Mouse (Mus musculus) G1E-ER4 (cell line): Measurements from ENCODE around the gene Ufsp2. TPM values are rescaled to one million over a fixed set of nuclear protein-coding genes. Genes with fewer than 3 reads are reported as not detected.

Source experiments
- GATA1 ChIP-seq: IDR thresholded peaks from one replicate; pipeline ENCODE4 v1.8.0; 2012; ENCODE audit warnings: low read length, inconsistent platforms
- polyA plus RNA-seq: library from polyadenylated mRNA; stranded (reverse); fragments of >175 nt; gene quantifications from 2 replicates; pipeline ENCODE4 v1.2.3, GENCODE M21; 2012

Gene Ufsp2
- polyA plus RNA-seq, 1 experiment = 2.3 TPM

DNA sequence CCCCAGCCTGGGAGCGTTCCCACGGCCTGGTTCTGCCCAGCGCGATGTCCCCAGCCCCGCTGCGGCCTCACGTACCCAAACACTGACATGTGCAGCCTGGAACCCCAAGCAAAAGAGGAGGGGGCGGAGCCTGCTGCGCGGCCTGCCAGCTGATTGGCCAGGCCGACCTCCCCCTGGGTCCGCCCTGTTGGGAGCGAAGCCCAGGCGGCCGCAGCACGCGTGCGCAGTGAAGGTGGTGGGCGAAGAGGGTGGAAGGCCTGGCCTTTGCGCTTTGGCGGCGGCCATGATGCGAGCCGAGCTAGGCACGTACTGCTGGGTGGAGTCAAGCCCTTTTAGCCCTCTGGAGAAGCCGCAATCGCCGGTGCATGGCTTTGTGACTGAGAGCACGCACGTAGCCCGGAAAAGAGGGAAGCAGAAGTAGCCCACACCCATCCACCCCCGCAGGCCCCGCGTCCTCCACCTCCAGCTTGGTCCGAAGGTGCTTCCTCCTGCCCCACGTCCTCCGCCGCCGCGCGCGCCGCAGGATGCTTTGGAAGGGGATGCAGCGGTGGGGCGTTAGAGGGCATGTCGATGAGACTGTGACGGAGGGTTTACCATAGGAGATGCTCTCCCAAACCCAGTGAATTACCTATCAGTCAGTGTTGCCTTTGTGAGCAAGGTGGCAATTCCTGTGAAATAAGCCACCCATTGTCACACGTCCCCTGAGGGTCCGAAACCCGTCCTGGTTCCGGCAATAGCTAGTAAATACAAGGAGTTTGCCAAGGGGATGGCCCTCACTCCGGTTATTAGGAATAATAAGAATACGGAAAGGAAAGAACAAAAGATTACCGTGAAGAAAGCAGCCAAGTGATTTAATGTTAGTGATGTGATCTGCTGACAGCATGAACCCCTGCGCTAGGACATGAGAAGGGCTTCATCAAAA, 24.7 kb downstream of the Ufsp2 start:
- TF ChIP-seq GATA1 = no peak

DNA sequence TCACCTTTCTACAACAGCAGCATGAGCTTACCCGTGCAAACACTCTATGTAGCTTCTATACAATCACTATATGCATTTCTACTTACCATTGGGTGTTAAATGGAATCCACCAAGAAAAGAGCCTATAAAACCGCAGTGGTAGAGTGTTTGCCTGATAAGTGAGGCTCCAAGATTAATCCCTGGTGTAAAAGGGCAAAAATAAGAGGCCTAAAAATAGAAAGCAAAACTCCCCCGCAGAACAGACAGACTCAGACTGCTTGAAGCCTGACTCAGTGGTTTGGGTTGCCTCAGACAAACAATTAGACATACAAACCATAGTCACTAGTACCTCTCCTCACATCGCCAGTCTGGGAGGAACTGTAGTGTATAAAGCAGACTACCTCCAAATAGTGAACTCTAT, 30.3 kb downstream of the Ufsp2 start, which contains the start of gene Ankrd37:
Ankrd37 (minus strand) TSS at position 112 of the 400 bp plus-strand sequence.
- TF ChIP-seq GATA1 = no peak

DNA sequence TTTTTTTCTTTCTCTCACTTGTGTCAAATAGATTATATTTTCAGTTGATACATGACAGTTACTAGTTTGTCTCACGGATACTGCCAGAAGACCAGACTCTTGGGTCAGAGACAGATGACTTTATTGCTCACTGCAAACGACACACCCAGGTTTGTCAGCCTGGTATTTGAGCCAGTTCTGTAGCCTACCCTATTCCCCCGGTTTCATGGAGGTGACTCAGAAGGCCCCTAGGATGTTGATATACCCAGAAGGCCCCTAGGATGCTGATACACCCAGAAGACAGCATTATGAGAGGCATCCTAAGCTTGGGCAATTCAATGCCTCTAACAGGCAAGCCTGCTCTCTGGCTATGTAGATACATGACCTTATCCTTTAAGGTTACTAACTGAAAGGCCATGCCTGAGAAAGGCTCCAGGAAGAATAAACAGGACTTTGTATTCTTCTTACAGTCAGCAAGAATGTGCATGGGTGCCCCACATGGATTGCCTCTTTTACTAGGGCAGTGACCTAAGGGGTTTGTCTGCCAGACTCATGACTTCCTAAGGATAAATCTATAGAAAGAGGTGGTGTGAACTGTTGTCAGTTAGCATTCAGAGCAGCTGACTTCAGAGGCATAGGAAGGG, 31.8 kb downstream of the Ufsp2 start:
- TF ChIP-seq GATA1 = no peak

DNA sequence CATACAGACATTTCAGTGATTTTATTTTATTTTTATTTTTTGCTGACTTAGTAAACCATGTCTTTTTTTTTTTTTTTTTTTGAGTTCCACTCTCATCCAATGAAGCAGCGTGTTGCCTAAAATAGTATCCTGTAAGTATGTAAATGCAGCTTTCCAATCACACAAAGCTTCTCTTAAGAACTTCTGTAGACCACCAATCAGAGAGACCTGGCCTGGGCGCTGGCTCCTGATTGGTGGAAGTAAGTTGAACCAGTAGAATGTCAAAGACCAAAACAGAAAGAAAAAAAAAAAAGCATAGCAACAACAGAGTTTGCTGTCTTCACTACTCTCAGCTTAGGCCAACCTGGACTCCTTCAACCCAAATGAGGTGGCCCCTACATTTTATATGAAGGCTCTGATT, 35.0 kb downstream of the Ufsp2 start:
- TF ChIP-seq GATA1 = no peak

GRCm38 (mm10) chr8:46010746-46011680, 35.7 kb downstream of the Ufsp2 start:
- no peak for TF ChIP-seq GATA1

DNA sequence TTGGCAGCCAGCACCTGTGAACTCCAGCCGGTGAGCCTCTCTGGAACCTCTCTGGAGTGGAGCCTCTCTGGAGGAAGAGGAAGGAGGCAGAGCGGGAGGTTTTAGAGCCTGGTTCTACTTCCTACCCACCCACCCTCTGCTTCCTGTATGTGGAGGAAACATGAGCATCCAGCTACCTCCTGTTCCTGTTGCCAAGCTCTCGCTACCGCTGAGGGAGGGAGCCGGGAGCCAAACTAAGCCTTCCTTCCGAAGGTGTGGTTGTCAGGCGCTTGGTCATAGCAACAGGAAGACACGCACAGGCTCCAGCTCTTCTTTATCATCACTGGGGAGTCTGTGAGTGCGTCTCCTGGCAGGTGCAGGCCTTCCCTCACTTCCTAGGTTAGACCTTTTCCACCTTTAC, 46.9 kb downstream of the Ufsp2 start:
- no peak for TF ChIP-seq GATA1

DNA sequence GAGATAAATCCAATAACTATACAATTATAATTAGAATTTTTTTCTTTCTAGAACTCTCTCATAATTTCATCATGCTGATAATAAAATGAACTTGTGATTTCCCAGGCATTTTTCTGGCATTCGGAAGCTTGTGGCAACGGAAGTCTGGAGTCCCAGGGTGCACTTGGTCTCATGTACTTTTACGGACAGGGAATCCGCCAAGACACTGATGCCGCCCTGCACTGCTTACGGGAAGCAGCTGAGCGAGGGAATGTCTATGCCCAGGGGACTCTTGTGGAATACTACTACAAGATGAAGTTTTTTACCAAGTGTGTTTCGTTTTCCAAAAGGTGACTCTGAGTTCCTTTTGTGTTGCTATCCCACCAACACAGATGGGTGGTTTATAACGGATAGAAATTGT, 47.4 kb downstream of the Ufsp2 start:
- no peak for TF ChIP-seq GATA1

DNA sequence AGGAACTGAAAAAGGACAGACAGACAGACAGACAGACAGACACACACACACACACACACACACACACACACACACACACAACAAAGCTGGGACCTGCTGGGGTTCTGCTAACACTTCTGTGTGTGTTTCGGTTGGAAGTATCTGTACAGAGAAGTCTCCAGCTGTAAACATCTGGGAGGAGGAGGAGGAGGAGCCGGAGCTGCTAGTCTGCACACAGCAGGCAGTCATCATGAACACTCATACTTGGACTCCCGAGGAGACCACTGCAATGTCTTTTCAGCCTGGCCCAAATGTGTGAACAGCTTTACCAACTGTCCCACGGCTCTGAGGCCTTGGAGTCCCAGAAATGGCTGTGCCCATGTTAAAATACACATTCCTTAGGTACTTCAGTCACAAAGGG, 49.1 kb downstream of the Ufsp2 start:
- TF ChIP-seq GATA1 = no peak

DNA sequence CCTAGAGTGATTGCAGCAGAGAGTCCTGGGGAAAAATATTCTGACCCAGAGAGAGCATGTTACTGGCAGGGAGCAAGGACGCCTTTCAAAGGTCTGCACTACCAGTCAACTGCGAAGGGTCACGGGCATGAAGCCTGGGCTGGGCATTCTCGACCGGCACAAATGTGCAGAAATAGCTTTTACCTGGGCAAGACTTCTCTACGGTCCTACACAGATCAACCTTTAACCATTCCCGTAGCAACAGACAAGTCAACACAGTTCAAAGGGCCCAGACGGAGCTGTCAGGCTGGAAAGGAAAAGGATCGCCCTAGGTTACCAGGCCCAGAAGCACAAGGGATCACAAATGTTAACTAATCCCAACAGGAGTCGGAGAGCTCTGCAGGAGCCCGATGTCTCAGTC, 60.9 kb downstream of the Ufsp2 start:
- TF ChIP-seq GATA1 = no peak

DNA sequence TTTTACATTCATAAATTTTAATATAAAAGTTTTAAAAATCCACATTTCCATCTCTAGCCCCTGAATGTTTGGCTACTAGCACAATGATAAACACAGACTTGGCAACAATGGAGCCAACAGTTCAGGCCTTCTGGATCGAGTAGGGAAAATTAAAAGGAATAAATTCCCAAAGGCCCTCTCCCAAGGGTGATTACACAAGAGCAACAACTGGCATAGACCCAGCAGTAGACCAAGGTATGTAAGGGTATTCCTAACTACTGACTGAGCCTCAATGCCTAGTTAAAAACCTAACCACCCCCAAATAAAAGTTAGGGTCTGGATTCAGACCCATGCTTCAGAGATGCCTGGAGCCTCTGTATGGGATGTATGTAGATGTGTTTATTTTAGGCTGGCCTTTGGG, 64.3 kb downstream of the Ufsp2 start:
- TF ChIP-seq GATA1 = no peak

DNA sequence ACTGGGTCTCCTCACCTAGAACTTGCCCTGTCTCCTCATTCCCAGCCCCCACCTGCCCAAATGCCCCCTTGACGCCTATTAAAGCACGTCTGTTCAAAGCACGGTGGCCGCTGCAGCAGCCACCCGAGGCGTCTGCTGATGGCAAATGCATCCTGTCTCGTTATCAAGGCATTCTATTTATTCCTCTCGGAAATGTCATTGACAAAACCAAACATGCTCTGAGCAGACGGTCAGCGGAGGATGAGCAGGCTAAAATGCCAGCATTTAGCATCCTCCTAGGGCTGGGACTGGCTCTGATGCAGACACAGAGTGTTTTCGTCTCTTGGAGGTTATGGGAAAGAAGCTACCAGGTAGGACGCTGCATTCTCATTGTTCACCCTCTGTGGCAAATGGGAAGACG, 64.9 kb downstream of the Ufsp2 start:
- TF ChIP-seq GATA1 = no peak

Other genes with a start within 250 kb of the Ufsp2 start
- gene Pdlim3, start 90.1 kb upstream of the Ufsp2 start, polyA plus RNA-seq = not detected in 2 replicates
- not detected in 2 replicates for gene Ccdc110, start 40.9 kb upstream of the Ufsp2 start, polyA plus RNA-seq
- 0.03 TPM in 1 of 2 replicates, not detected in the other for gene 1700029J07Rik, start 276 bp upstream of the Ufsp2 start, polyA plus RNA-seq
- 0.02 and 0.03 TPM in 2 replicates for gene Lrp2bp, start 23.8 kb downstream of the Ufsp2 start, polyA plus RNA-seq
- 8.0 and 15.7 TPM in 2 replicates for gene Ankrd37, start 30.2 kb downstream of the Ufsp2 start, polyA plus RNA-seq
- 1.3 and 1.5 TPM in 2 replicates for gene Cfap97, start 176.2 kb downstream of the Ufsp2 start, polyA plus RNA-seq
- 11.9 and 13.9 TPM in 2 replicates for gene Snx25, start 176.6 kb downstream of the Ufsp2 start, polyA plus RNA-seq
- gene Slc25a4, start 235.8 kb downstream of the Ufsp2 start, polyA plus RNA-seq = 50.4 and 75.6 TPM in 2 replicates